Comparison of ENCODE assay signal across 22 mouse cellular contexts in genomic region chr13:58497809-58498208, GRCm38 (mm10).
DNase-seq lines count a peak whose midpoint lies in the region; ATAC-seq lines count a peak whose summit lies in the region.
"Had no signal": no experiment of that assay in that cellular context is flagged by ENCODE, and none has a peak within 500 bp of the region (broad histone marks: within the 10 kb centered on the region; RNA-seq: fewer than 3 reads in every experiment).

No protein-coding gene starts in this region.

- peak overlapping the region; percentile 19; the same call in 1 of the 2 replicates for H3K4me3 ChIP-seq in heart, embryonic 15.5 days
- H3K4me3 ChIP-seq in lung, embryonic 16.5 days (ENCODE audit: low read length) = no peak overlapping the region
- no peak overlapping the region for H3K4me3 ChIP-seq in brown adipose tissue, adult 24 weeks (ENCODE audit: insufficient read depth, low read depth, low read length)
- H3K4me3 ChIP-seq: forebrain, embryonic 10.5 days; hindbrain, embryonic 12.5 days; limb, embryonic 12.5 days had no signal

- H3K9me3 ChIP-seq in heart, embryonic 15.5 days (replicated peaks) = no peaks in the 10 kb centered on the region
- H3K9me3 ChIP-seq in lung, embryonic 16.5 days (ENCODE audit: control insufficient read depth, low read length) = no peaks in the 10 kb centered on the region
- H3K9me3 ChIP-seq: forebrain, embryonic 10.5 days; hindbrain, embryonic 12.5 days; limb, embryonic 12.5 days had no signal

- no peak for ATAC-seq in heart, embryonic 15.5 days (replicated peaks; ENCODE audit: insufficient number of reproducible peaks, insufficient read depth, low FRiP score, low read depth)
- peak; percentile 69; the same call in 1 of the 2 replicates for ATAC-seq in lung, embryonic 16.5 days (ENCODE audit: low read depth)
- ATAC-seq: CD4-positive, CD25-positive, alpha-beta regulatory T cell, adult 4 months; forebrain, embryonic 16.5 days; intestine, postnatal 0 days; liver, postnatal 0 days had no signal

- H3K27ac ChIP-seq in heart, embryonic 15.5 days = no peak overlapping the region
- no peak overlapping the region for H3K27ac ChIP-seq in lung, embryonic 16.5 days (ENCODE audit: low read length)
- H3K27ac ChIP-seq in brown adipose tissue, adult 24 weeks (replicated peaks; ENCODE audit: low read depth, low read length) = 0 out of 2 replicates have a peak overlapping the region, but pooled peaks have one; percentile 9
- H3K27ac ChIP-seq: forebrain, embryonic 10.5 days; hindbrain, embryonic 12.5 days; limb, embryonic 12.5 days had no signal

- peak overlapping the region; percentile 52 for H3K4me2 ChIP-seq in heart, embryonic 15.5 days
- H3K4me2 ChIP-seq in lung, embryonic 16.5 days (ENCODE audit: low read depth, low read length) = no peak overlapping the region
- H3K4me2 ChIP-seq: hindbrain, embryonic 12.5 days; limb, embryonic 12.5 days; liver, embryonic 11.5 days; midbrain, embryonic 11.5 days had no signal

- no peak overlapping the region for H3K9ac ChIP-seq in heart, embryonic 15.5 days
- H3K9ac ChIP-seq in lung, embryonic 16.5 days (ENCODE audit: low read length) = no peak overlapping the region
- H3K9ac ChIP-seq: hindbrain, embryonic 12.5 days; limb, embryonic 12.5 days; liver, postnatal 0 days had no signal

- H3K27me3 ChIP-seq in heart, embryonic 15.5 days = peaks cover 24% of the 10 kb centered on the region
- no peaks in the 10 kb centered on the region for H3K27me3 ChIP-seq in lung, embryonic 16.5 days (ENCODE audit: control insufficient read depth, insufficient read depth, low read depth, low read length)
- H3K27me3 ChIP-seq: hindbrain, embryonic 12.5 days; limb, embryonic 12.5 days had no signal

- H3K36me3 ChIP-seq in heart, embryonic 15.5 days = no peaks in the 10 kb centered on the region
- no peaks in the 10 kb centered on the region for H3K36me3 ChIP-seq in lung, embryonic 16.5 days (ENCODE audit: control insufficient read depth, insufficient read depth, low read length)
- H3K36me3 ChIP-seq: forebrain, embryonic 10.5 days; hindbrain, embryonic 12.5 days; limb, embryonic 12.5 days had no signal

- intact Hi-C loops in heart, postnatal 25 days (cut with DNase I) = no loop called here

- WGBS in heart, embryonic 15.5 days = 30% methylated on average over 12 of the region's 12 CpGs
- WGBS in lung, embryonic 16.5 days = 43% methylated on average over 12 of the region's 12 CpGs

- H3K4me1 ChIP-seq in heart, embryonic 15.5 days (replicated peaks) = peaks cover 36% of the 10 kb centered on the region
- no peaks in the 10 kb centered on the region; the same call in 1 of the 2 replicates for H3K4me1 ChIP-seq in lung, embryonic 16.5 days (replicated peaks; ENCODE audit: control insufficient read depth, insufficient read depth, low read length)
- peaks cover 10% of the 10 kb centered on the region for H3K4me1 ChIP-seq in brown adipose tissue, adult 24 weeks (ENCODE audit: control insufficient read depth, insufficient read depth, insufficient read length, low read length)

- DNase-seq in cerebellum, postnatal 10 days = peak; percentile 22 to 36
- no peak for DNase-seq in cerebellum, adult 11-12 months
- no peak for DNase-seq in heart, postnatal 25 days (ENCODE audit: low spot score)
- no peak for DNase-seq in lung, postnatal 36 days
- DNase-seq: adrenal gland, postnatal 25 days; cerebellum, adult 9-11 months; gastrocnemius, postnatal 10 days; kidney, postnatal 25 days; liver, postnatal 0 days; right cerebral cortex, postnatal 25 days; thymus, postnatal 14 days had no signal

Comparison
In these comparisons a context has a peak if more than half of its experiments do, and no peak if none do; other contexts are left out.
1. DNase-seq: peak in cerebellum, postnatal 10 days (2 of 2); none in cerebellum, adult 11-12 months (single experiment), heart, postnatal 25 days (single experiment) and lung, postnatal 36 days (single experiment).